Mouse (Mus musculus) lung, embryonic 14.5 days (tissue): ENCODE measurements at regions not wholly inside any gene's neighbourhood (a gene's known extent, or its start where the extent isn't known, plus 50 kb on each side); places are given as distances from the start of the nearest gene placed in this dataset.
A peak's percentile ranks its signal among the peaks of the same experiment; 100 is the strongest.

ENCODE experiments used
- ATAC-seq: fragments of 200-750 bp; cut with Nextera tagmentation; 2 replicates; pipeline ENCODE4 v1.8.0; 2017; ENCODE audit warnings: mild to moderate bottlenecking, moderate TSS enrichment, moderate library complexity; ENCODE audit not compliant: insufficient read depth
- DNase-seq: peaks from one replicate; pipeline ENCODE4 v3.0.0-alpha.2; 2015
- H3K27ac ChIP-seq: fragments of 300-500 bp; sonication (generic); 2 replicates; pipeline ENCODE4 v1.5.1; 2014; ENCODE audit warnings: low read depth, mild to moderate bottlenecking, moderate library complexity
- H3K27me3 ChIP-seq: fragments of 300-500 bp; sonication (generic); 2 replicates; pipeline ENCODE4 v1.6.1; 2014; ENCODE audit warnings: low read length, control low read depth; ENCODE audit not compliant: insufficient read depth
- H3K36me3 ChIP-seq: fragments of 300-500 bp; sonication (generic); 2 replicates; pipeline ENCODE4 v1.6.1; 2014; ENCODE audit warnings: control low read depth; ENCODE audit not compliant: insufficient read depth
- H3K4me1 ChIP-seq: fragments of 300-500 bp; sonication (generic); 2 replicates; pipeline ENCODE4 v1.6.1; 2014; ENCODE audit warnings: antibody characterized with exemption, control low read depth; ENCODE audit not compliant: insufficient read depth
- H3K4me2 ChIP-seq: fragments of 300-500 bp; sonication (generic); 2 replicates; pipeline ENCODE4 v1.6.1; 2014; ENCODE audit warnings: mild to moderate bottlenecking
- H3K4me3 ChIP-seq: fragments of 300-500 bp; sonication (generic); 2 replicates; pipeline ENCODE4 v1.5.1; 2014; ENCODE audit warnings: low read depth, low read length
- H3K9ac ChIP-seq: fragments of 300-500 bp; sonication (generic); 2 replicates; pipeline ENCODE4 v1.6.1; 2014
- H3K9me3 ChIP-seq: fragments of 300-500 bp; sonication (generic); 2 replicates; pipeline ENCODE4 v1.6.1; 2016; ENCODE audit warnings: low read depth, low read length, control low read depth
- CTCF ChIP-seq: IDR thresholded peaks from 2 replicates; pipeline ENCODE4 v1.5.1; 2016; ENCODE audit warnings: antibody characterized with exemption, low read depth
- WGBS: fragments of 180-500 bp; shearing (Covaris S2); extraction: QIAGEN DNeasy Blood & Tissue Kit; methylation state at CpG from one replicate; pipeline ENCODE4 v1.1.7; 2014; 5-methylcytosine and 5-hydroxymethylcytosine counted together

DNA sequence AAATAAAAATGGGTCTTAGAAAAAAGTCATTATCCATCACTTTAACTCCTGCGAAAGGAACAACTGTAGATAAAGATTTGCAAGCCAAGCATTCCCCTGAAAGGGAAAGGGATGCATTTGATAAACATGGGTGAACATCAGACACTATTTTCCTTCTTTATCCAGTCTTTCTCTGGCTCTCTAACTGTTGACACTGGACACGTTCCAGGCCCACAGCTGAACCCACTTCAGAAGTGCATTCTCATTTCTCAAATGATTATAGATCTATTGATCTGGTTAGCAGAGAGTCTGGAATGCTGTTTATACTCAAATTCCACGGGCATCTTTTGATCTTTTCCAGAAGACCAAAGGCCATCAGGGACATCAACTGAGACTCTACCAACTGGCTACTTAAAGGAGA lies 317.7 kb downstream of the Plk2 start:
- no peaks in the 10 kb centered on the region for H3K36me3 ChIP-seq
- H3K4me3 ChIP-seq: no peak overlapping the region
- H3K9ac ChIP-seq: no peak overlapping the region
- no peaks in the 10 kb centered on the region for H3K9me3 ChIP-seq
- no peak for TF ChIP-seq CTCF
- ATAC-seq (peak; percentile 60; the same call in 1 of the 2 replicates), DNase-seq (peak; percentile 75)
- H3K27me3 ChIP-seq: no peaks in the 10 kb centered on the region
- WGBS: 8% methylated on average over 3 of the region's 3 CpGs
- no peak overlapping the region for H3K27ac ChIP-seq
- no peak overlapping the region for H3K4me2 ChIP-seq
- peaks cover 5% of the 10 kb centered on the region; the same call in 1 of the 2 replicates for H3K4me1 ChIP-seq

DNA sequence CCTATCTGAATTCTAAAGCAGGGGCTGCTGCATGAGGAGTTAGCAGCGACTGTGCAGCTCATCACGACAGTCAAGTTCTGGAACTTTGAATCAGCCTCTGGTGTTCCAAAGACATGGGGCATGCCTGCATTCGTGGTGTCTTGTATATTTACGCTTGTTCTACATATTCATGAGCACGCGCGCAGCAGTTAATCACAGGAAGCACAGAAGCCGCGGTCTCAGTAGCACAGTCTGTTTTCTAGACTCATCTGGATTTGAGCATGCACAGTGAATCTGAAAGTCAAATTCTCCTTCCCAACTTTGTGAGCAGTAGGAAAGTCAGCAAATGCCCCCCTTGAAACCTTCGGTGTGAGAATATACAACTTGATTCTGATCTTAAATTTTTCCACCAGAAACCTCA lies 327.3 kb downstream of the Plk2 start:
- H3K4me2 ChIP-seq: no peak overlapping the region
- H3K4me3 ChIP-seq: no peak overlapping the region
- H3K9ac ChIP-seq: no peak overlapping the region
- DNase-seq (no peak), ATAC-seq (no peak)
- no peak for TF ChIP-seq CTCF
- WGBS: 87% methylated on average over 10 of the region's 10 CpGs
- no peaks in the 10 kb centered on the region for H3K27me3 ChIP-seq
- no peaks in the 10 kb centered on the region for H3K4me1 ChIP-seq
- no peak overlapping the region for H3K27ac ChIP-seq
- no peaks in the 10 kb centered on the region for H3K9me3 ChIP-seq
- no peaks in the 10 kb centered on the region for H3K36me3 ChIP-seq

DNA sequence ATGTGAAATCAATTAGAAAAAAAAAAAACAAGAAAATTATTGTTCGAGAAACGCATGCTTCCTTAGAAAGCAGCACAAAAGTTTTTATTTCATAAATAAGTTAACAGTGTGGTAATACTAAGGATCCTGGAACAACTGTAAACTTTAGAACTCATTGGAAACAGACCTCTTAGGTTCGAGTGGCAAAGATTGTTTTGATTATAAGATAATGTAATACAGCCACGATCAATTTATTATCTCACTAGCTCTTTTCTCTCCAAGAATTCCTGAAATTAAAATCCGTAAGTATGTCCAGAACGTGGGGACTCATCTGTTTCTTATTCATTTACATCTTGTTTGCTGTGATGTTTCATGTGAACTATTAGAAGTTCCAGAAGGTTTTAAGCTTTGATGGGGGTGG lies 327.9 kb downstream of the Plk2 start:
- no peaks in the 10 kb centered on the region for H3K9me3 ChIP-seq
- DNase-seq (no peak), ATAC-seq (no peak)
- no peaks in the 10 kb centered on the region for H3K4me1 ChIP-seq
- H3K9ac ChIP-seq: no peak overlapping the region
- WGBS: 57% methylated on average over 6 of the region's 6 CpGs
- no peaks in the 10 kb centered on the region for H3K36me3 ChIP-seq
- TF ChIP-seq CTCF: no peak
- H3K4me2 ChIP-seq: no peak overlapping the region
- H3K27ac ChIP-seq: no peak overlapping the region
- no peaks in the 10 kb centered on the region for H3K27me3 ChIP-seq
- no peak overlapping the region for H3K4me3 ChIP-seq

DNA sequence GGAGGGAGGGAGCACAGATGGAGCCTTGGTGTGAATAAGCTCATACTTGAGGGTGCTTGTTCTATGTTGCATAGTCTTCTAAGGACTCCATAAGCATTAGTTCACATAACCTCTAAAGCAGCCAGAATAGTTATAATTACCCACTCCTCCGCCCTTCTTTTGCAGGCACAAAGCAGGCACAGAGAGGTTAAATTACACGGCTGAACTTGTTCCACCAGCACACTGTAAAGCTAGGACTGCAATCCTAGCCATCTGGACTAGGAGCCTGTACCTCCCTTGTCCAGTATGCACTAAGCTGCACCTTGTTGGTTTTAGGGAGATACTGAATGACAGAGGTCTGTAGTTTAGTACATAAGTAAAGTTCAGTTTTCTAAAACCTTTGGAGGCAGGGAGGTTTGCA lies 330.0 kb downstream of the Plk2 start:
- no peak overlapping the region for H3K9ac ChIP-seq
- no peaks in the 10 kb centered on the region for H3K9me3 ChIP-seq
- DNase-seq (no peak), ATAC-seq (no peak)
- H3K36me3 ChIP-seq: no peaks in the 10 kb centered on the region
- H3K27ac ChIP-seq: no peak overlapping the region
- TF ChIP-seq CTCF: no peak
- no peaks in the 10 kb centered on the region for H3K27me3 ChIP-seq
- H3K4me3 ChIP-seq: no peak overlapping the region
- 69% methylated on average over 2 of the region's 2 CpGs for WGBS
- no peaks in the 10 kb centered on the region for H3K4me1 ChIP-seq
- no peak overlapping the region for H3K4me2 ChIP-seq

DNA sequence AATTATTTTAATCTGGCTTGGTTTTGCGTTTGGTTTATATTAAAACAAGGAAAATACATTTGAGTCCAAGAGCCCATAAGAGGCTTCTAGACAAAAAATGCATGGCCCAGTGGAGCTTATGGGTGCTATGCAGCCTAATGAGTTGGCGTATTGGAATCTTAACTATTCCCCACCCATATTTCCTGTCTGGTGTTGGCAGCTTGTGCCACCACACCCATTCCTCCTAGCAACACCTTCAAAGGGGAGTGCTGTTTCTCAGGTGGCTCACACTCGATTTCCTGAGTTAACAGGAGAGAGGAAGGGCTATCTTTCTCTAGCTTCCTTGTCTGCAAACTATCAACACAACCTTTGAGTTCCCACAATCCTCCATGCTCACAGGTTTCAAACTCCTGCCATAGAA lies 331.0 kb downstream of the Plk2 start:
- TF ChIP-seq CTCF: no peak
- Histone ChIP-seq H3K4me3 (no peak overlapping the region), H3K4me2 (no peak overlapping the region), H3K27me3 (no peaks in the 10 kb centered on the region), H3K27ac (no peak overlapping the region), H3K4me1 (no peaks in the 10 kb centered on the region), H3K9ac (no peak overlapping the region), H3K9me3 (no peaks in the 10 kb centered on the region), H3K36me3 (no peaks in the 10 kb centered on the region)
- WGBS: 74% methylated on average over 3 of the region's 3 CpGs
- ATAC-seq (no peak), DNase-seq (no peak)

DNA sequence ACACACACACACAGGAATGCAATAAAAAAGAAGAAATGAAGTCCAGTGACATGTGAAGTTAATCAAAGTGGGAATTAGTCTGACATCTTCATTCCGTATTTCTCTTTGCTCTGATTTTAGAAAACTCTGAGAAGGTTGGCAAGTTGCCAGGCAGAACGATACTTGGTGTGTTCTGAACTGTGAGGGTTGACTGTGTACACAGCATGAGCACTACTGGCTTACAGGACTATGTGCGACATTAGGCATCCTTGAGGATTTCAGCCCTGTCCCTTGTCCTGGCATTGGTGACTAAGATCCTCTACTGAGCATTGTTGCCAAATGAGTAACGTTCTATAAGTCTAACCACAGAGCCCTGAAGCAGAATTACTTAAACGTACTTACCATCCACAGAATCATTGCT lies 340.7 kb downstream of the Plk2 start:
- Histone ChIP-seq H3K4me3 (no peak overlapping the region), H3K36me3 (no peaks in the 10 kb centered on the region), H3K9ac (no peak overlapping the region), H3K27ac (no peak overlapping the region), H3K27me3 (no peaks in the 10 kb centered on the region), H3K4me2 (no peak overlapping the region), H3K9me3 (no peaks in the 10 kb centered on the region), H3K4me1 (peaks cover 4% of the 10 kb centered on the region; the same call in 1 of the 2 replicates)
- DNase-seq (peak; percentile 87), ATAC-seq (no peak)
- no peak for TF ChIP-seq CTCF
- 24% methylated on average over 5 of the region's 5 CpGs for WGBS

DNA sequence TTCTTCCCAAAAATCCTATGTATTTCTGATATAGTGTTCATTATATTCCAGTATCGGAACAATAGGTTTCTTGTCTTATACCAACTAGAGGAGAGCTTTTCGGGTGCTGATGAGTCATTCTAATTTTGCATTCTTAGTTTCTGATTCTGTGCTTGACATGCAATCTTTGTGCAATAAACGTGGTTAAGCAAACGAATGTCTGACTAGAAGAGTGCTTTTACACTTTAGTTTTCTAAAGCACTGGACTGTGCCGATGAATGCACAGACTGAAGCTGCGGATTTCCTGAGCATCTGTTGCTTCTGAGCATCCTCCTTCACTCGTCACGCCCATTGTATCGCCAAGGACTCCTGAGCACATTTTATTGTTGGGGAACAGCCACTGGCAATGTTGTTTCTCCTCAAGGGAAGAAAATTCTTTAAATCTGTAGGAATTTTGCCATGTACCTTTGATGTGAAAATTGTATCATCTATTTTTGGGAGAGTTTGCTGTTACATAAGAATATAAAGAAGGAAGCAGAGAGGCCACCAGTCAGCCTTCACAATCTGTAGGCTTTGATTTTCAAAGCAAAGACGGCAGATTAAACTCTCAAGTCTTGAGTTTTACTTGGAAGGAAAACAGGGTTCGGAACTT lies 346.8 kb downstream of the Plk2 start:
- no peaks in the 10 kb centered on the region for H3K4me1 ChIP-seq

More for the DNA sequence above, 346.8 kb downstream of the Plk2 start:
- H3K9ac ChIP-seq: no peak overlapping the region
- H3K4me3 ChIP-seq: no peak overlapping the region
- H3K27ac ChIP-seq: no peak overlapping the region
- no peak overlapping the region for H3K4me2 ChIP-seq
- no peaks in the 10 kb centered on the region for H3K36me3 ChIP-seq
- no peak for ATAC-seq
- 74% methylated on average over 11 of the region's 11 CpGs for WGBS
- H3K27me3 ChIP-seq: no peaks in the 10 kb centered on the region
- TF ChIP-seq CTCF: no peak
- H3K9me3 ChIP-seq: no peaks in the 10 kb centered on the region
- no peak for DNase-seq
